Mouse (Mus musculus): ENCODE data around the gene Lilra5.
"Not testable (repeated sequence)": the region's sequence is repeated elsewhere in the genome, so short reads cannot be mapped to it uniquely, and the experiment has no call there.

GRCm38 (mm10) chr7:4213436-4213835 is 24.1 kb upstream of the Lilra5 start:
- not testable (repeated sequence) for TF ChIP-seq POLR2A (IDR thresholded peaks at IDR 0.05; ENCODE audit: insufficient read depth, low read length); EP300 (IDR thresholded peaks at IDR 0.05; ENCODE audit: insufficient read depth, low read depth, low read length)
